8 mouse cellular contexts compared by ENCODE assay signal in genomic region chr11:95712085-95712562, GRCm38 (mm10). TPM values are rescaled to one million over a fixed set of nuclear protein-coding genes. Genes with fewer than 3 reads are reported as not detected.
DNase-seq lines count a peak whose midpoint lies in the region; ATAC-seq and TF ChIP-seq lines count a peak whose summit lies in the region.

No protein-coding gene starts in this region.

- no peak for TF ChIP-seq POLR2A in kidney, adult 2 months (IDR thresholded peaks at IDR 0.05; ENCODE audit: low read depth, low read length)
- TF ChIP-seq POLR2A in myocyte (IDR thresholded peaks at IDR 0.05; ENCODE audit: insufficient read length, low read depth): no peak

- H3K36me3 ChIP-seq in kidney, adult 2 months (ENCODE audit: control insufficient read depth, insufficient read depth, low read length): no peaks in the 10 kb centered on the region
- H3K36me3 ChIP-seq in liver, embryonic 14.5 days (replicated peaks; ENCODE audit: control insufficient read depth, insufficient read depth, low read depth): no peaks in the 10 kb centered on the region
- no peaks in the 10 kb centered on the region for H3K36me3 ChIP-seq in myocyte (ENCODE audit: control insufficient read depth, insufficient read depth)

- peak overlapping the region; percentile 56 for H3ac ChIP-seq in myocyte (ENCODE audit: control insufficient read depth, insufficient read length)

- no peaks in the 10 kb centered on the region for H3K27me3 ChIP-seq in kidney, adult 2 months (replicated peaks; ENCODE audit: control insufficient read depth, insufficient read depth, low read length)
- H3K27me3 ChIP-seq in liver, embryonic 14.5 days (ENCODE audit: control insufficient read depth, insufficient read depth, low read length): no peaks in the 10 kb centered on the region
- no peaks in the 10 kb centered on the region for H3K27me3 ChIP-seq in myocyte (ENCODE audit: control insufficient read depth, insufficient read depth, insufficient read length)

- 9% methylated on average over 12 of the region's 12 CpGs for WGBS in kidney, adult 2 months
- 4% methylated on average over 12 of the region's 12 CpGs for WGBS in liver, embryonic 14.5 days (ENCODE audit: insufficient replicate concordance)

- peak; percentile 30 for DNase-seq in right cerebral cortex, adult 18-20 months
- no peak for DNase-seq in right cerebral cortex, postnatal 25 days
- DNase-seq in adrenal gland, postnatal 36 days: peak; percentile 54 to 64
- DNase-seq in gonadal fat pad, adult 2 months (ENCODE audit: low read depth): peak; percentile 63
- DNase-seq in kidney, adult 2 months: peak; percentile 60
- DNase-seq in liver, embryonic 14.5 days (ENCODE audit: low read depth in 3 of 3, low spot score in 3 of 3): no peak
- DNase-seq in thymus, postnatal 25 days: no peak

- H3K4me3 ChIP-seq in kidney, adult 2 months (ENCODE audit: insufficient read depth, low read depth, low read length): peak overlapping the region; percentile 62
- H3K4me3 ChIP-seq in liver, embryonic 14.5 days (ENCODE audit: insufficient read depth in 1 of 2, low read depth in 2 of 2, low read length in 2 of 2): peak overlapping the region; percentile 71 to 80
- peak overlapping the region; percentile 55 for H3K4me3 ChIP-seq in myocyte

- H3K4me1 ChIP-seq in kidney, adult 2 months (ENCODE audit: control insufficient read depth, insufficient read depth, low read length): peaks cover 12% of the 10 kb centered on the region; the same call in 1 of the 2 replicates
- H3K4me1 ChIP-seq in liver, embryonic 14.5 days (replicated peaks; ENCODE audit: control insufficient read depth in 2 of 2, insufficient read depth in 2 of 2, low read length in 1 of 2): peaks cover 31 to 33% of the 10 kb centered on the region in 2 experiments

- H3K4me2 ChIP-seq in liver, embryonic 14.5 days (ENCODE audit: low read depth): peak overlapping the region; percentile 77
- peak overlapping the region; percentile 78 for H3K4me2 ChIP-seq in myocyte (ENCODE audit: low read depth)

- H3K79me2 ChIP-seq in myocyte (ENCODE audit: control insufficient read depth, insufficient read depth): peaks cover 11% of the 10 kb centered on the region

- H3K27ac ChIP-seq in kidney, adult 2 months (ENCODE audit: insufficient read depth, low read depth, low read length): peak overlapping the region; percentile 74
- H3K27ac ChIP-seq in liver, embryonic 14.5 days: peak overlapping the region; percentile 54

- peak overlapping the region; percentile 95 for H3K9ac ChIP-seq in liver, embryonic 14.5 days (replicated peaks)

- TF ChIP-seq EP300 in liver, embryonic 14.5 days (IDR thresholded peaks at IDR 0.05; ENCODE audit: low read depth): no peak

- H3K9me3 ChIP-seq in liver, embryonic 14.5 days (ENCODE audit: control insufficient read depth, low read length): no peaks in the 10 kb centered on the region

- peak; percentile 24 for ATAC-seq in liver, embryonic 14.5 days (ENCODE audit: insufficient read depth)

- no peak for TF ChIP-seq CTCF in kidney, adult 2 months (conservative IDR thresholded peaks at IDR 0.05; ENCODE audit: insufficient read depth, insufficient read length, low read depth, low read length)
- TF ChIP-seq CTCF in liver, embryonic 14.5 days (IDR thresholded peaks at IDR 0.05; ENCODE audit: low read depth): no peak

TF ChIP-seq in myocyte, 11 proteins besides CTCF, POLR2A, EP300 and RAD21:
- TF ChIP-seq MAX (IDR thresholded peaks at IDR 0.05; ENCODE audit: low read depth): no peak
- no peak for TF ChIP-seq CEBPB (IDR thresholded peaks at IDR 0.05; ENCODE audit: insufficient read depth, poor library complexity, severe bottlenecking)
- no peak for TF ChIP-seq REST (IDR thresholded peaks at IDR 0.05; ENCODE audit: insufficient read depth, insufficient read length)
- no peak for TF ChIP-seq USF1 (IDR thresholded peaks at IDR 0.05; ENCODE audit: low read depth)
- no peak for TF ChIP-seq SRF (IDR thresholded peaks at IDR 0.05; ENCODE audit: control insufficient read depth, insufficient read length, low read depth)
- no peak for TF ChIP-seq TCF12 (IDR thresholded peaks at IDR 0.05; ENCODE audit: insufficient read depth, poor library complexity, severe bottlenecking)
- no peak for TF ChIP-seq TCF3 (IDR thresholded peaks at IDR 0.05; ENCODE audit: insufficient read length, low read depth)
- no peak for TF ChIP-seq MYOG (IDR thresholded peaks at IDR 0.05; ENCODE audit: control insufficient read depth in 1 of 3, insufficient read depth in 1 of 3, insufficient read length in 2 of 3, low read depth in 2 of 3)
- TF ChIP-seq MYOD1 (IDR thresholded peaks at IDR 0.05; ENCODE audit: control insufficient read depth in 1 of 3, insufficient read length in 2 of 3, low read depth in 2 of 3): no peak
- TF ChIP-seq POLR2AphosphoS2 (IDR thresholded peaks at IDR 0.05; ENCODE audit: insufficient read length, low read depth): no peak
- no peak for TF ChIP-seq E2F4 (IDR thresholded peaks at IDR 0.05; ENCODE audit: insufficient read depth)

RNA-seq across cellular contexts. Expression of gene Zfp652, which starts 0.3 kb away (rescaled TPM):
- 10 to 100 TPM; 40.2 to 47.4 TPM for total RNA-seq in adrenal gland, postnatal 36 days (2021)
- 15.5 and 20.2 TPM in 2 replicates for polyA plus RNA-seq in gonadal fat pad, adult 2 months (2012; rRNA removed)
- 10.9 and 11.4 TPM in 2 replicates for polyA plus RNA-seq in kidney, adult 2 months (2012; rRNA removed)
- polyA plus RNA-seq in liver, embryonic 14.5 days (2012; rRNA removed): 5.3 and 5.4 TPM in 2 replicates
- polyA plus RNA-seq in liver, embryonic 14.5 days (2014; fragmentation: Nextera tagmentation; extraction: Ambion mirVana): 3.2 and 3.7 TPM in 2 replicates
- 6.4 TPM for polyA plus RNA-seq in myocyte (2012; fragmentation: generic; extraction: Trizol)

RNA-seq across cellular contexts. Expression of gene B130006D01Rik, which starts 11.3 kb away (rescaled TPM):
- under 1 TPM; 0.53 to 0.73 TPM for total RNA-seq in adrenal gland, postnatal 36 days (2021)
- polyA plus RNA-seq in gonadal fat pad, adult 2 months (2012; rRNA removed): 0.06 and 0.07 TPM in 2 replicates
- 0.03 and 0.07 TPM in 2 replicates for polyA plus RNA-seq in kidney, adult 2 months (2012; rRNA removed)
- 0.09 and 0.11 TPM in 2 replicates for polyA plus RNA-seq in liver, embryonic 14.5 days (2012; rRNA removed)
- 0.25 and 0.27 TPM in 2 replicates for polyA plus RNA-seq in liver, embryonic 14.5 days (2014; fragmentation: Nextera tagmentation; extraction: Ambion mirVana)
- 0.02 TPM for polyA plus RNA-seq in myocyte (2012; fragmentation: generic; extraction: Trizol)

RNA-seq across cellular contexts. Expression of gene Phb, which starts 45.4 kb away (rescaled TPM):
- 100 to 1,000 TPM; 324 to 358 TPM for total RNA-seq in adrenal gland, postnatal 36 days (2021)
- polyA plus RNA-seq in gonadal fat pad, adult 2 months (2012; rRNA removed): 109 and 165 TPM in 2 replicates
- 258 and 296 TPM in 2 replicates for polyA plus RNA-seq in kidney, adult 2 months (2012; rRNA removed)
- polyA plus RNA-seq in liver, embryonic 14.5 days (2012; rRNA removed): 90.4 and 124 TPM in 2 replicates
- 148 and 153 TPM in 2 replicates for polyA plus RNA-seq in liver, embryonic 14.5 days (2014; fragmentation: Nextera tagmentation; extraction: Ambion mirVana)
- 343 TPM for polyA plus RNA-seq in myocyte (2012; fragmentation: generic; extraction: Trizol)

Comparison
In these comparisons a context has a peak if more than half of its experiments do, and no peak if none do; other contexts are left out.
1. DNase-seq: peak in right cerebral cortex, adult 18-20 months (single experiment), adrenal gland, postnatal 36 days (2 of 2), gonadal fat pad, adult 2 months (single experiment) and kidney, adult 2 months (single experiment); none in right cerebral cortex, postnatal 25 days (single experiment), liver, embryonic 14.5 days (0 of 3) and thymus, postnatal 25 days (single experiment).
2. Peak in every context shown above with its lines, with median percentiles within 50 percentile points of each other: H3K4me3 ChIP-seq.